Mouse (Mus musculus): ENCODE data around the gene Nr1d1.

GRCm38 (mm10) chr11:98771131-98771530 lies 4.0 kb downstream of the Nr1d1 start:
- no peak for TF ChIP-seq CTCF (IDR thresholded peaks at IDR 0.05; ENCODE audit: borderline replicate concordance, insufficient read depth, low read length)
- no peak for TF ChIP-seq POLR2A (IDR thresholded peaks at IDR 0.05; ENCODE audit: low read depth, low read length)

All from embryonic fibroblast, embryonic 13.5 days (primary cell).